Mouse (Mus musculus): Measurements from ENCODE around the gene Pcp4.
"Not testable (repeated sequence)": the region's sequence is repeated elsewhere in the genome, so short reads cannot be mapped to it uniquely, and the experiment has no call there.

Pcp4 gene

GRCm38 (mm10) chr16:96467445-96467844 is at the start of gene Pcp4:
Gene Pcp4 (plus strand): TSS chr16:96467606.
- peak; percentile 96 to 97 for DNase-seq

GRCm38 (mm10) chr16:96425044-96425443 is 42.4 kb upstream of the Pcp4 start:
- DNase-seq, result no peak

- no peak for DNase-seq
Measured at GRCm38 (mm10) chr16:96426671-96427070, 40.7 kb upstream of the Pcp4 start.

- no peak for DNase-seq
Measured at GRCm38 (mm10) chr16:96429046-96429445, 38.4 kb upstream of the Pcp4 start.

GRCm38 (mm10) chr16:96433266-96433665 is 34.1 kb upstream of the Pcp4 start:
- no peak for DNase-seq

GRCm38 (mm10) chr16:96434024-96434785 is 33.2 kb upstream of the Pcp4 start:
- no peak for DNase-seq

GRCm38 (mm10) chr16:96438946-96439345 is 28.5 kb upstream of the Pcp4 start:
- no peak for DNase-seq

- no peak for DNase-seq
Measured at GRCm38 (mm10) chr16:96439682-96440081, 27.7 kb upstream of the Pcp4 start.

- no peak for DNase-seq
Measured at GRCm38 (mm10) chr16:96440871-96441270, 26.5 kb upstream of the Pcp4 start.

- DNase-seq, result no peak
Measured at GRCm38 (mm10) chr16:96441826-96442225, 25.6 kb upstream of the Pcp4 start.

- no peak for DNase-seq
Measured at GRCm38 (mm10) chr16:96443468-96443867, 23.9 kb upstream of the Pcp4 start, which contains the start of gene Itgb2l. Gene Itgb2l (minus strand): TSS chr16:96443619.

- not testable (repeated sequence) for DNase-seq
Measured at GRCm38 (mm10) chr16:96450871-96451270, 16.5 kb upstream of the Pcp4 start.

GRCm38 (mm10) chr16:96454086-96454485 is 13.3 kb upstream of the Pcp4 start:
- DNase-seq, result no peak

- peak in 1 of 2 experiments; percentile 76 for DNase-seq
Measured at GRCm38 (mm10) chr16:96457612-96458011, 9.8 kb upstream of the Pcp4 start.

- no peak for DNase-seq
Measured at GRCm38 (mm10) chr16:96459356-96459755, 8.1 kb upstream of the Pcp4 start.

GRCm38 (mm10) chr16:96460788-96461187 is 6.6 kb upstream of the Pcp4 start:
- peak; percentile 50 to 55 for DNase-seq

GRCm38 (mm10) chr16:96468011-96468410 is 605 bp downstream of the Pcp4 start:
- DNase-seq, result no peak

GRCm38 (mm10) chr16:96468698-96469097 is 1.3 kb downstream of the Pcp4 start:
- peak; percentile 83 to 88 for DNase-seq

GRCm38 (mm10) chr16:96469640-96470039 is 2.2 kb downstream of the Pcp4 start:
- DNase-seq, result no peak

GRCm38 (mm10) chr16:96472361-96472760 is 5.0 kb downstream of the Pcp4 start:
- DNase-seq, result peak in 1 of 2 experiments; percentile 30

GRCm38 (mm10) chr16:96472816-96473215 is 5.4 kb downstream of the Pcp4 start:
- DNase-seq, result peak in 1 of 2 experiments; percentile 37

- no peak for DNase-seq
Measured at GRCm38 (mm10) chr16:96474185-96474584, 6.8 kb downstream of the Pcp4 start.

GRCm38 (mm10) chr16:96481791-96482190 is 14.4 kb downstream of the Pcp4 start:
- peak; percentile 57 to 66 for DNase-seq

GRCm38 (mm10) chr16:96487007-96487684 is 19.7 kb downstream of the Pcp4 start:
- DNase-seq, result no peak
